Mouse (Mus musculus): ENCODE data around the gene Tiam1. TPM values are rescaled to one million over a fixed set of nuclear protein-coding genes. Genes with fewer than 3 reads are reported as not detected.

The Tiam1 gene
- polyA plus RNA-seq, 1 experiment from 2014 or later: 23.6 TPM

- no peaks in the 10 kb centered on the region for H3K9me3 ChIP-seq (replicated peaks)
- ATAC-seq (ENCODE audit: low FRiP score): no peak
- 2% methylated on average over 38 of the region's 38 CpGs for WGBS
- no peak overlapping the region for H3K27ac ChIP-seq (replicated peaks)
- no peaks in the 10 kb centered on the region for H3K27me3 ChIP-seq (replicated peaks)
- peak overlapping the region; percentile 66 for H3K4me2 ChIP-seq
- peak overlapping the region; percentile 35; the same call in 1 of the 2 replicates for H3K9ac ChIP-seq (replicated peaks)
- H3K4me3 ChIP-seq (replicated peaks): peak overlapping the region; percentile 36
- peaks cover 7% of the 10 kb centered on the region; the same call in 1 of the 2 replicates for H3K36me3 ChIP-seq
- peaks cover 25% of the 10 kb centered on the region for H3K4me1 ChIP-seq
These were observed 325.5 kb downstream of the Tiam1 start for GRCm38 (mm10) chr16:89817861-89818630.

GRCm38 (mm10) chr16:89817301-89817700 is 326.3 kb downstream of the Tiam1 start:
- peaks cover 8% of the 10 kb centered on the region for H3K36me3 ChIP-seq
- no peak overlapping the region for H3K9ac ChIP-seq (replicated peaks)

GRCm38 (mm10) chr16:89816506-89817172 is 326.9 kb downstream of the Tiam1 start:
- no peak for ATAC-seq (ENCODE audit: low FRiP score)
- Histone ChIP-seq H3K36me3 (peaks cover 15% of the 10 kb centered on the region), H3K27ac (replicated peaks) (no peak overlapping the region), H3K27me3 (replicated peaks) (no peaks in the 10 kb centered on the region), H3K4me1 (peaks cover 25% of the 10 kb centered on the region), H3K9me3 (replicated peaks) (no peaks in the 10 kb centered on the region), H3K4me3 (replicated peaks) (0 out of 2 replicates have a peak overlapping the region, but pooled peaks have one; percentile 0), H3K4me2 (peak overlapping the region; percentile 66), H3K9ac (replicated peaks) (no peak overlapping the region)
- WGBS: 37% methylated on average over 13 of the region's 13 CpGs

More at GRCm38 (mm10) chr16:89817301-89817700, 326.3 kb downstream of the Tiam1 start:
- Histone ChIP-seq H3K27ac (replicated peaks) (no peak overlapping the region), H3K4me1 (peaks cover 25% of the 10 kb centered on the region), H3K9me3 (replicated peaks) (no peaks in the 10 kb centered on the region), H3K4me3 (replicated peaks) (0 out of 2 replicates have a peak overlapping the region, but pooled peaks have one; percentile 0), H3K4me2 (peak overlapping the region; percentile 66), H3K27me3 (replicated peaks) (no peaks in the 10 kb centered on the region)
- WGBS: 6% methylated on average over 9 of the region's 9 CpGs
- ATAC-seq (ENCODE audit: low FRiP score): no peak

DNA sequence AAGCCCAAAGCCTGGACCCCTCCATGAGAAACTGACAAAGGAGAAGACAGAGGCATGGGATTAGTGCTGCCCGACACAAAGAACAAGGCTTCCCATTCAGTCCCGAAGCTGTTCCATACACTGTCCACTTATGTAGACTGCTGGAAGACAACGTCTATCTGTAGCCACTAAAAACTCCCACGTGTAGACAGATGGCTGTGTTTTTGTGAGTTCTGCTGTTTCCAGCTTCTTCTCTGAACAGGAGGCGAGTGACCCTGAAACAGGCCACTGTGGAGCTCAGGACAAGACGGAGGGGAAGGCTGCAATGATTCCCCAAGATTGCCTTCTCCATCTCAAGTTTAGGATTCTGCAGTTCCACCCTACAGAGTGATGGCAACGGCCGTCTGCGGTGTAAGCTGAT is 330.0 kb downstream of the Tiam1 start:
- Histone ChIP-seq H3K9ac (replicated peaks) (no peak overlapping the region), H3K4me2 (no peak overlapping the region), H3K36me3 (peaks cover 15% of the 10 kb centered on the region), H3K9me3 (replicated peaks) (no peaks in the 10 kb centered on the region), H3K27ac (replicated peaks) (no peak overlapping the region), H3K4me3 (replicated peaks) (no peak overlapping the region), H3K27me3 (replicated peaks) (no peaks in the 10 kb centered on the region), H3K4me1 (peaks cover 22% of the 10 kb centered on the region)
- no peak for ATAC-seq (ENCODE audit: low FRiP score)
- WGBS: 79% methylated on average over 9 of the region's 9 CpGs

DNA sequence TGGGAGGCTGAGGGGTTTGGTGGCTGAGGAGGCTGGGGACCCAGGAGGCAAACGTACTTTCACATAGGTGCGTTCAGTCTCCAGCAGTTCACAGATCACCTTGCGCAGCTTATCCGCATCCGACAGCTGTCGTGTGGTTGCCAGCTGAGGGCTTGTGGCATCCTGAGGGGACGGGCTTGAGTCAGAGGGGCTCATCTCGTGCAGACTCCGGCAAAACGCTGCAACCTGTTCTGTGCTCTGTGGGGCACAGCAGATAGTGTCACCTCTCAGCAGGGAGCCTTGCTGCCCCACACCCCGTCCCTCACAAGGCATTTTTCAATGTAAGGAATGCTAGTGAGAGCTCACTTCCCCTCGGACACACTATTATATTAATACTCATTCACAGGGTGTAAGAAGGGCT is 330.7 kb downstream of the Tiam1 start:
- WGBS: 80% methylated on average over 12 of the region's 12 CpGs
- Histone ChIP-seq H3K36me3 (peaks cover 15% of the 10 kb centered on the region), H3K4me3 (replicated peaks) (no peak overlapping the region), H3K27ac (replicated peaks) (no peak overlapping the region), H3K4me2 (no peak overlapping the region), H3K9me3 (replicated peaks) (no peaks in the 10 kb centered on the region), H3K4me1 (peaks cover 16% of the 10 kb centered on the region), H3K9ac (replicated peaks) (no peak overlapping the region), H3K27me3 (replicated peaks) (no peaks in the 10 kb centered on the region)
- no peak for ATAC-seq (ENCODE audit: low FRiP score)

GRCm38 (mm10) chr16:89810398-89810797 is 333.2 kb downstream of the Tiam1 start:
- H3K27ac ChIP-seq (replicated peaks): no peak overlapping the region
- peaks cover 7% of the 10 kb centered on the region; the same call in 1 of the 2 replicates for H3K4me1 ChIP-seq
- no peaks in the 10 kb centered on the region for H3K9me3 ChIP-seq (replicated peaks)
- peaks cover 15% of the 10 kb centered on the region for H3K36me3 ChIP-seq
- no peaks in the 10 kb centered on the region for H3K27me3 ChIP-seq (replicated peaks)
- no peak for ATAC-seq (ENCODE audit: low FRiP score)
- no peak overlapping the region for H3K4me3 ChIP-seq (replicated peaks)
- no peak overlapping the region for H3K4me2 ChIP-seq
- H3K9ac ChIP-seq (replicated peaks): no peak overlapping the region
- WGBS: 90% methylated on average over 6 of the region's 6 CpGs

GRCm38 (mm10) chr16:89808168-89808567 is 335.4 kb downstream of the Tiam1 start:
- Histone ChIP-seq H3K36me3 (peaks cover 30% of the 10 kb centered on the region), H3K27ac (replicated peaks) (no peak overlapping the region), H3K9ac (replicated peaks) (no peak overlapping the region), H3K4me3 (replicated peaks) (no peak overlapping the region), H3K4me1 (no peaks in the 10 kb centered on the region), H3K9me3 (replicated peaks) (no peaks in the 10 kb centered on the region), H3K4me2 (no peak overlapping the region), H3K27me3 (replicated peaks) (no peaks in the 10 kb centered on the region)
- ATAC-seq (ENCODE audit: low FRiP score): no peak
- WGBS: 92% methylated on average over 13 of the region's 13 CpGs

DNA sequence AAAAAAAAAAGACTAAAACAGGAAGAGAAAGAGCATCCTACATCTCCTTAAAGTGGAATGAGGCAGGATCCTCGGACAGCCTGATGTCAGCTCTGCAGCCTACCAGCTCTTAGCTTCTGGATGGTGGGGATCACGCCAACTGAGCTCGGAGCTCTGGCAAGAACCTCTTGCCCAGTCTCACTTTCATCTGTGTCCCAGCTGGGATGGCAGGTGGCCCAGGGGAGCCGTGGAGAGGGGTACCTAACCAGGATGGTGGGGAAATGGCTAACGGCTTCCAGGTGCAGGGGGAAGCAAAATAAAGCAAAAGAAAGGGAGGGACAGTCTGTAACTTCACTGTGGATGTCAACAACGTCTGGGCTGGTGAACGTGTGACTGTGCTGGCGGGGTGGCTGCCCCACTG is 337.6 kb downstream of the Tiam1 start:
- ATAC-seq (ENCODE audit: low FRiP score): no peak
- H3K4me1 ChIP-seq: no peaks in the 10 kb centered on the region
- no peaks in the 10 kb centered on the region for H3K27me3 ChIP-seq (replicated peaks)
- WGBS: 71% methylated on average over 8 of the region's 8 CpGs
- no peak overlapping the region for H3K4me3 ChIP-seq (replicated peaks)
- H3K27ac ChIP-seq (replicated peaks): no peak overlapping the region
- no peak overlapping the region for H3K4me2 ChIP-seq
- peaks cover 23% of the 10 kb centered on the region for H3K36me3 ChIP-seq
- no peak overlapping the region for H3K9ac ChIP-seq (replicated peaks)
- H3K9me3 ChIP-seq (replicated peaks): no peaks in the 10 kb centered on the region

DNA sequence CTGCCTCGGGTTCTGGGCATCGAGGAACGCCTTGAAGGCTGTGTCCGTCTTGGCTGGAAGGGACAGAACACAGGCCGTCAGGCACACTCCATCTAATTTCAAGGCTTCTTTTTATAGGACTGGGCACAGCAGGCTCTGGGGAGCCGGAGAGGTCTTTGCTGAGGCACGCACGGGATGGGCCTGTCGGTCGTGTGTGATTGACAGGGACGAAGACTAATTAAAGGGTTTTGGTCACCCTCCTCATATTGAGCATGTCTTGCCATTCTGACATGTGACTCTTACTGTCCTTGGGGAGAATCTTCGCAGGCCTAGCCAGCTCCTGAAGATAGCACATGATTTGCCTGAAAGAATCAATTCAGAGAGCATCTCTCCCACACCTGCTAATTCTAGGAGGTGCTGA is 338.4 kb downstream of the Tiam1 start:
- H3K4me1 ChIP-seq: no peaks in the 10 kb centered on the region
- no peak overlapping the region for H3K27ac ChIP-seq (replicated peaks)
- WGBS: 90% methylated on average over 12 of the region's 12 CpGs
- no peak overlapping the region for H3K9ac ChIP-seq (replicated peaks)
- H3K9me3 ChIP-seq (replicated peaks): no peaks in the 10 kb centered on the region
- H3K4me2 ChIP-seq: no peak overlapping the region
- no peaks in the 10 kb centered on the region for H3K27me3 ChIP-seq (replicated peaks)
- no peak for ATAC-seq (ENCODE audit: low FRiP score)
- peaks cover 23% of the 10 kb centered on the region for H3K36me3 ChIP-seq
- no peak overlapping the region for H3K4me3 ChIP-seq (replicated peaks)

DNA sequence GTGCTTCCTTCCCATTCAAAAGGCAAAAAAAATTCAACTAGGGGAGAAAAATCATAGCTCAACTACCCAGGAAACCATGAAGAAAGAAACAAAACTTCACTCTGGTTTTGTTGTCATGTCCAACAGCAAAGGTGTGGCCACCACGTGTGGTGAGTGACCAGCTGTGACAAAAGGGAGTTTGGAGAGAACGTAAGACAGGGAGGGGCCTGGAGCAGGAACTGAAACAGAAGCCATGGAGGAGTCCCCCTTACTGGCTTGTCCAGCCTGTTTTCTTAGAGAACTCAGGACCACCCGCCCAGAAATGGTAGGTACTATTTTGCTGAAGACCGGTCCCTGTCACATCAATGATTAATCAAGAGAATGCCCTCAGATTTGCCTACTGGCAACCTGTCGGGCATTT is 342.1 kb downstream of the Tiam1 start:
- peaks cover 35% of the 10 kb centered on the region for H3K36me3 ChIP-seq
- H3K4me3 ChIP-seq (replicated peaks): no peak overlapping the region
- 0 out of 2 replicates have a peak, but pooled peaks cover 3% of the 10 kb centered on the region for H3K4me1 ChIP-seq
- 91% methylated on average over 5 of the region's 5 CpGs for whole genome bisulfite sequencing
- H3K9me3 ChIP-seq (replicated peaks): no peaks in the 10 kb centered on the region
- no peaks in the 10 kb centered on the region for H3K27me3 ChIP-seq (replicated peaks)
- H3K9ac ChIP-seq (replicated peaks): no peak overlapping the region
- no peak for ATAC-seq (ENCODE audit: low FRiP score)
- no peak overlapping the region for H3K4me2 ChIP-seq
- H3K27ac ChIP-seq (replicated peaks): no peak overlapping the region

GRCm38 (mm10) chr16:89799772-89800171 is 343.8 kb downstream of the Tiam1 start:
- H3K9me3 ChIP-seq (replicated peaks): no peaks in the 10 kb centered on the region
- H3K4me1 ChIP-seq: 0 out of 2 replicates have a peak, but pooled peaks cover 3% of the 10 kb centered on the region
- no peak overlapping the region for H3K27ac ChIP-seq (replicated peaks)
- H3K4me3 ChIP-seq (replicated peaks): no peak overlapping the region
- no peaks in the 10 kb centered on the region for H3K27me3 ChIP-seq (replicated peaks)
- no peak overlapping the region for H3K4me2 ChIP-seq
- no peak overlapping the region for H3K9ac ChIP-seq (replicated peaks)
- ATAC-seq (ENCODE audit: low FRiP score): no peak
- peaks cover 32% of the 10 kb centered on the region for H3K36me3 ChIP-seq
- WGBS: 85% methylated on average over 12 of the region's 12 CpGs

DNA sequence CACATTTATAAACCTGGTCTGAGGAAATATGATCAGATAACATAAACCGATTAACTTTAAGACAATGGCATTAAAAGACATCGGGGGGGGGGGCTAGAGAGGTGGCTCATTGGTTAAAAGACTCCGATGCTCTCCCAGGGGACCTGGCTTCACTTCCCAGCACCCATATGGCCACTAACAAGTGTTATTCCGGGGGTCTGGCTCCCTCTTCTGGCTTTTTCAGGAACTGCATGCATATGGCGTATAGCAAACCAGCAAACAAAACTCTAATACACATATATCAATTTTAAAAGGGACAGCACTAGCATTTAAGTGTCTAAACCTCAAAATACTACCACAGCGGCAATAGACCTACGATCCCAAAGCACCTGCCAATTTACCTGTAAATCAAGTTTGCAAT is 347.0 kb downstream of the Tiam1 start:
- no peak for ATAC-seq (ENCODE audit: low FRiP score)

More for the DNA sequence above, 347.0 kb downstream of the Tiam1 start:
- H3K4me2 ChIP-seq: no peak overlapping the region
- H3K27ac ChIP-seq (replicated peaks): no peak overlapping the region
- 0 out of 2 replicates have a peak, but pooled peaks cover 3% of the 10 kb centered on the region for H3K4me1 ChIP-seq
- H3K27me3 ChIP-seq (replicated peaks): no peaks in the 10 kb centered on the region
- no peak overlapping the region for H3K9ac ChIP-seq (replicated peaks)
- WGBS: 88% methylated on average over 7 of the region's 7 CpGs
- no peaks in the 10 kb centered on the region for H3K9me3 ChIP-seq (replicated peaks)
- H3K4me3 ChIP-seq (replicated peaks): no peak overlapping the region
- H3K36me3 ChIP-seq: peaks cover 36% of the 10 kb centered on the region
